Mouse (Mus musculus): Measurements from ENCODE around the gene Amigo2.
A peak's percentile ranks its signal among the peaks of the same experiment; 100 is the strongest.
"Not testable (repeated sequence)": the region's sequence is repeated elsewhere in the genome, so short reads cannot be mapped to it uniquely, and the experiment has no call there.

The Amigo2 gene

DNA sequence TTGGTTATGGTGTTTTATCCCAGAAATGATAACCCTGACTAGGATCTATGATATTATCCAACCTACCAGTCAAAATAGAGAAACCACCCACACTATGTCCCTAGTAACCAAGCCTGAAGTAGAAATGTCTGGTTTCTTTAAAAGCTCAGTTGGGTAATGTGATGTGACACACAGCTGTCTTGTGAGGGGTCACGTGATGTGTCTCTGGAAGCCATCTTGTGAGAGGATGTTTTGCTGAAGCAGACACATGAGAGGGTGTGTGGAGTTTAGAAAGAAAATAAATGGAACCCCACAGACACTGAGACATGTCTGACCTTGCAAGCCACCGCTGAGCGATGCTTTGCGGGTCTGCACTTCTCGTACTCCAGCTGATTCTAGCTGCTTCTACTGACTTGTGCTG lies 30.2 kb downstream of the Amigo2 start:
- no peak for DNase-seq (ENCODE audit: low read depth)

DNA sequence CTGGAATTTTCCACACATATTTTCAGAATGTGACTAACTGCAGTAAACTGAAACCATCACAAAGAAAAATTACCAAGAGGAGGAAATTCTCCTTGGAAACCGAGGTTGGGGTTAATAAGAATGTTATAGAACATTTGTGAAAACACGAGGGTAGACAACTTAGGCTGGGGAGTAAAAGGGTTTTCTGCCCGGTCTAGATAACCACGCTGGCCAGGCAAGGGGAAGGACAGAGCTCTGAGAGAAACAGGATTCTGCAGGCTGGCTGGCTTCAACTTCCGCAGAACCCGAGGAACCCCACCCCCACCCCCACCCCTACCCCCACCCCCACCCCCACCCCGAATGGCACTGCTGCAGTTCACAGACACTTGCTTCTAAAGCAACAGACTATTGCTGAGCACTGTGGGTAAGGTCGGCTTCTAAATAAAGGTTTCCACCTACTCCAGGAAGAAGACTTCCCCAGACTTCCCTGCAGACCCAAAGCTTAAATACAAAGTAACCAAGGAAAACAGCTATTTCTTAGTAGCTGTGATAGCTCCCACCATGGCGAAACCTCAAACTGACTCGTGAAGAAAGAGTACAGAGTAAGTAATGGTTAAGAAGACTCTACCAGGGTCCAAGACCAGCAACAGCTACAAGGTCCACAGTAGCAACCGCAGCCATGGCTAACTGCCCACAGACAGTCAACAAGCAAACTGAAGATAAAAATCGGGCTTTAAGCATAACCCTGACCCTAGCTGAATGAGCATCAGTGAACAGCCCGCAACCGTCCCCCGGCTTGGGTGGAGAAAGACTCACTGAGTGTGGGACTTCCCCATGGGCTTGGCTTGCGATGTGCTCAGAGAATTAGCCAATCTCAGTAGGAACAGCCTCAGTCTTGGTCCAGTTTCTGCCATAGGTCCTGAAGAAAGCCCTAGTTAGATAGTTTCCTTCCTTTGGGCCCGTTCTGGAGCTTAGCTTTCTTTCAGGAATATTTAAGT lies 34.3 kb downstream of the Amigo2 start:
- DNase-seq (ENCODE audit: low read depth), result peak; percentile 16

DNA sequence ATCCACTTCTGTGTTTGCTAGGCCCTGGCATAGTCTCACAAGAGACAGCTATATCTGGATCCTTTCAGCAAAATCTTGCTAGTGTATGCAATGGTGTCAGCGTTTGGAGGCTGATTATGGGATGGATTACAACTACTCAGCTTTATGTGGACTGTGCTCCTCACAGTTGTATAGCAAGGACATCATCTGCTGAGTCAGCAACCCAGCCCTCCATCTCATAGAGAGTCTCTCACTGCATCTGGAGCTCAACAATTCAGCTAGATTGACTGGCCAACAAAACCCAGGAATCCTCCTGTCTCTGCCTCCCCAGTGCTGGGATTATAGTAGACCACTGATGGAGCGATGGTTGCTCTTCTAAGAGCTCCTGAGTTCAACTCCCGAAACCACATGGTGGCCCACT lies 37.3 kb downstream of the Amigo2 start:
- DNase-seq (ENCODE audit: low read depth), result not testable (repeated sequence)

DNA sequence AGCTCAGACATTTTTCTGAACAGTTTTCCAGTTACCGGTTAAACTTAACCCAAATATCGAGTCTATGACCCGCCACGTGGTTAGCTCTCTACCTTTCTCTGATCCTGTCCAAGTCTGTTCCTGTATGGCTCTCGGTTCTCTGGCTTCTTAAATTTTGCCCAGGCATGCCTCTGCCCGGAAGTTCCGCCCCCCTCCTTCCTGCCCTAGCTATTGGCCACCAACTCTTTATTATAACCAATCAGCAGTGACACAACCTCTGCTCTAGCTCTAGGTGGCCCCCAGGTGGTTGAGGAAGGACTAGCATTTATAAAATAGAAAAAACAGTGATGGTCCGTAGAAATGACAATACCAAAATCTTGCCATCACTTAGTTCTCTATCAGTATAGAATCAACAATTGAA lies 40.6 kb downstream of the Amigo2 start:
- DNase-seq (ENCODE audit: low read depth), result peak; percentile 45

DNA sequence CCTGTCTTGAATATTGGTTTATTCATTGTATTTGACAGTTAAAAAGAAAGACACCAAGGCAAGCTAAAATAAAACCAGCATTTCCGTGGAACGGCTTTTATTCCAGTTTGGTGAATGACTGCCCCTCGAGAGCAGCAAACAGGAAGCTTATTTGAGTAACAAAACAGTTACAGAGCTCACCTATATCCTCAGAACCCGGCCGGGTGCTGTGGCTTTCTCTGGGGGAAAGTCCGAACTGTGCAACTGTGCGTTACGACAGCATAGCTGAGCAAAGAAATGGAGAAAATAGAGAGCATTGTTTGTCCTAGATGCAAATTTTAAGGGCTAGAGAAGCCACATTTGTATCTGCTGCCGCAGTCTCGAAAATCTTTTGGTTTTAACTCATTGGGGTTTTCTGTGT lies 41.3 kb downstream of the Amigo2 start:
- DNase-seq (ENCODE audit: low read depth), result no peak

DNA sequence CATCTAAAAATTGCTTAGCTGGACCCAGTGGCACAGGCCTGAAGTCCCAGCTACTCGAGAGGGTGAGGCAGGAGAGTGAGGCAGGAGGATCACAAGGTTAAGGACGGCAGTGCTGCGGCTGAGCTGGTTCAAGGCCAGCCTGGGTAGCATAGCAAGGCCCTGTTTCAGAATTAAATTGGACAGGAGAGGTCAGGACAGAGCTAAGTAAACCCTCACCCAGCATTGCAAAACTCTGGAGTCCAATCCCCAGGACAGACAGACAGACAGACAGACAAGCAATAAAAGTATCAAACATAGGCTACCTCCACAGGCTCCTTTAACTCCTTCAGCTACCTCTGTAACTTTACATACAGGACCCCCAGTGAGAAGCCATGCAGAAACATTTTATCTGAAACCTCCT lies 42.2 kb downstream of the Amigo2 start:
- no peak for DNase-seq (ENCODE audit: low read depth)

DNA sequence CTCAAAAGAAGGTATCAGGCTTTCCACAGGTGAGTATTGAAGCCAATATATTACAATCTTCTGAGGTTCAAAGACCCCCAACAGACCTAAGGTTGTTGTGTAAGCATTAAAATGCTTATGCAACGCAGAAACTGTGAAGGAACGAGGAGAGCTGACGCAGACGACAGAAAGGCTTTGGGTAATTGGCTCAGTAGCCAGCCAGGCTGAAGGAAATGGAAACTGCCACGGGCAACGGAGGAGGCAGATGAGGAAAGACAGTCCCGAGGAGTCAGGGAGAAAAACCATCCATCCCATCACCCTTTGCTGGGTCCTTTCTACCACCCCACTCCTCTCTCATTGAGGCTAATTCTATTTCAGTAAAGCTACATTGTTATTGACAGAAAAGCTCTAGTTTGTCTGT lies 50.4 kb downstream of the Amigo2 start:
- DNase-seq (ENCODE audit: low read depth), result no peak

DNA sequence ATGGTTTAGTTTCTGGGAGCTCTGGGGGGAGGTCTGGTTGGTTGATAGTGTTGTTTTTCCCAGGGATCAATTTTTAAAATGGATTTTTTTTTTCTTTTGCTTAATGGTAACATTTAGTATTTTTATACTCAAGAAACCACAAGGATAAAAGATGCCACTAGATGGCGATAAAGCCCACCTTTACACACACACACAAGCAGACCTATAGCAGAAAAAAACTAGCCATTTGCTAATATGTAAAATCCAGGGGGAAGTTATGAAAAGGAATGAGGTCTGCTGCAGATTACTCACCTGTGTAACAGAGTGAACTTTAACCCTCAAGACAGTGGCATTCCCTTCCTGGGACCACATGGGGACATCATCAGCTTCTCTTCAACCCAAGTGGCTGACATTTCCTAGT lies 51.5 kb downstream of the Amigo2 start:
- peak; percentile 84 for DNase-seq (ENCODE audit: low read depth)
